Mouse (Mus musculus) lung, embryonic 14.5 days (tissue): ENCODE measurements around the gene Dusp1. TPM values are rescaled to one million over a fixed set of nuclear protein-coding genes. Genes with fewer than 3 reads are reported as not detected.
A peak's percentile ranks its signal among the peaks of the same experiment; 100 is the strongest.

Experiments used
- ATAC-seq: fragments of 200-750 bp; cut with Nextera tagmentation; 2 replicates; pipeline ENCODE4 v1.8.0; 2017; ENCODE audit warnings: mild to moderate bottlenecking, moderate TSS enrichment, moderate library complexity; ENCODE audit not compliant: insufficient read depth
- DNase-seq: peaks from one replicate; pipeline ENCODE4 v3.0.0-alpha.2; 2015
- H3K27ac ChIP-seq: fragments of 300-500 bp; sonication (generic); 2 replicates; pipeline ENCODE4 v1.5.1; 2014; ENCODE audit warnings: low read depth, mild to moderate bottlenecking, moderate library complexity
- H3K27me3 ChIP-seq: fragments of 300-500 bp; sonication (generic); 2 replicates; pipeline ENCODE4 v1.6.1; 2014; ENCODE audit warnings: low read length, control low read depth; ENCODE audit not compliant: insufficient read depth
- H3K36me3 ChIP-seq: fragments of 300-500 bp; sonication (generic); 2 replicates; pipeline ENCODE4 v1.6.1; 2014; ENCODE audit warnings: control low read depth; ENCODE audit not compliant: insufficient read depth
- H3K4me1 ChIP-seq: fragments of 300-500 bp; sonication (generic); 2 replicates; pipeline ENCODE4 v1.6.1; 2014; ENCODE audit warnings: antibody characterized with exemption, control low read depth; ENCODE audit not compliant: insufficient read depth
- H3K4me2 ChIP-seq: fragments of 300-500 bp; sonication (generic); 2 replicates; pipeline ENCODE4 v1.6.1; 2014; ENCODE audit warnings: mild to moderate bottlenecking
- H3K4me3 ChIP-seq: fragments of 300-500 bp; sonication (generic); 2 replicates; pipeline ENCODE4 v1.5.1; 2014; ENCODE audit warnings: low read depth, low read length
- H3K9ac ChIP-seq: fragments of 300-500 bp; sonication (generic); 2 replicates; pipeline ENCODE4 v1.6.1; 2014
- H3K9me3 ChIP-seq: fragments of 300-500 bp; sonication (generic); 2 replicates; pipeline ENCODE4 v1.6.1; 2016; ENCODE audit warnings: low read depth, low read length, control low read depth
- CTCF ChIP-seq: IDR thresholded peaks from 2 replicates; pipeline ENCODE4 v1.5.1; 2016; ENCODE audit warnings: antibody characterized with exemption, low read depth
- WGBS: fragments of 180-500 bp; shearing (Covaris S2); extraction: QIAGEN DNeasy Blood & Tissue Kit; methylation state at CpG from one replicate; pipeline ENCODE4 v1.1.7; 2014; 5-methylcytosine and 5-hydroxymethylcytosine counted together
- polyA plus RNA-seq: library from polyadenylated mRNA; unstranded; fragments of >200 nt; fragmentation: Nextera tagmentation; extraction: Ambion mirVana; gene quantifications from 2 replicates; pipeline ENCODE4 v1.2.1, GENCODE M21; 2014

The Dusp1 gene
- polyA plus RNA-seq, 1 experiment from 2014 or later, result 24.5 TPM

GRCm38 (mm10) chr17:26513459-26514290 lies 48.3 kb downstream of the Dusp1 start:
- Histone ChIP-seq H3K4me1 (peaks cover 13% of the 10 kb centered on the region), H3K36me3 (no peaks in the 10 kb centered on the region), H3K4me2 (no peak overlapping the region), H3K9ac (no peak overlapping the region), H3K9me3 (no peaks in the 10 kb centered on the region), H3K27me3 (0 out of 2 replicates have a peak, but pooled peaks cover under 1% of the 10 kb centered on the region), H3K4me3 (no peak overlapping the region), H3K27ac (no peak overlapping the region; the same call in 1 of the 2 replicates)
- WGBS, result 75% methylated on average over 6 of the region's 6 CpGs
- TF ChIP-seq CTCF, result no peak
- ATAC-seq (no peak), DNase-seq (no peak)

GRCm38 (mm10) chr17:26512961-26513360 lies 49.0 kb downstream of the Dusp1 start:
- ATAC-seq (no peak), DNase-seq (peak; percentile 45)
- Histone ChIP-seq H3K9ac (no peak overlapping the region), H3K4me3 (no peak overlapping the region), H3K27me3 (no peaks in the 10 kb centered on the region), H3K4me1 (peaks cover 13% of the 10 kb centered on the region), H3K36me3 (no peaks in the 10 kb centered on the region), H3K9me3 (no peaks in the 10 kb centered on the region), H3K4me2 (no peak overlapping the region), H3K27ac (peak overlapping the region; percentile 59; the same call in 1 of the 2 replicates)
- WGBS, result 56% methylated on average over 7 of the region's 7 CpGs
- no peak for TF ChIP-seq CTCF

GRCm38 (mm10) chr17:26511816-26512774 lies 49.8 kb downstream of the Dusp1 start:
- Histone ChIP-seq H3K9me3 (no peaks in the 10 kb centered on the region), H3K9ac (peak overlapping the region; percentile 10; the same call in 1 of the 2 replicates), H3K4me2 (no peak overlapping the region), H3K4me1 (peaks cover 13% of the 10 kb centered on the region), H3K4me3 (no peak overlapping the region), H3K27ac (peak overlapping the region; percentile 59; the same call in 1 of the 2 replicates), H3K36me3 (no peaks in the 10 kb centered on the region), H3K27me3 (no peaks in the 10 kb centered on the region)
- no peak for TF ChIP-seq CTCF
- DNase-seq (peak; percentile 74), ATAC-seq (no peak)
- 49% methylated on average over 7 of the region's 7 CpGs for WGBS

- no peak overlapping the region for H3K9ac ChIP-seq
- H3K27ac ChIP-seq, result no peak overlapping the region
- WGBS, result 56% methylated on average over 4 of the region's 4 CpGs
- H3K4me2 ChIP-seq, result no peak overlapping the region
- TF ChIP-seq CTCF, result no peak
- H3K4me1 ChIP-seq, result peaks cover 22% of the 10 kb centered on the region
- peaks cover 6% of the 10 kb centered on the region for H3K36me3 ChIP-seq
- no peak overlapping the region for H3K4me3 ChIP-seq
- no peaks in the 10 kb centered on the region for H3K27me3 ChIP-seq
- no peaks in the 10 kb centered on the region for H3K9me3 ChIP-seq
- DNase-seq (no peak), ATAC-seq (no peak)
Measured at GRCm38 (mm10) chr17:26511256-26511655, 50.7 kb downstream of the Dusp1 start.

- H3K4me1 ChIP-seq, result peaks cover 26% of the 10 kb centered on the region
- no peak overlapping the region for H3K9ac ChIP-seq
- no peaks in the 10 kb centered on the region for H3K27me3 ChIP-seq
- DNase-seq (no peak), ATAC-seq (no peak)
- H3K4me3 ChIP-seq, result no peak overlapping the region
- TF ChIP-seq CTCF, result no peak
- H3K36me3 ChIP-seq, result peaks cover 13% of the 10 kb centered on the region
- WGBS, result 71% methylated on average over 15 of the region's 15 CpGs
- no peaks in the 10 kb centered on the region for H3K9me3 ChIP-seq
- no peak overlapping the region for H3K4me2 ChIP-seq
- H3K27ac ChIP-seq, result no peak overlapping the region
Measured at GRCm38 (mm10) chr17:26510146-26511045, 51.5 kb downstream of the Dusp1 start.
